Mouse (Mus musculus): ENCODE measurements around the gene Rai14.

Gene Rai14

GRCm38 (mm10) chr15:10721259-10721781 lies 6.9 kb upstream of the Rai14 start:
- no peak for DNase-seq (ENCODE audit: low read depth, low spot score)

- DNase-seq (ENCODE audit: low read depth, low spot score): peak; percentile 80
Measured at GRCm38 (mm10) chr15:10720671-10721070, 6.2 kb upstream of the Rai14 start.

- DNase-seq (ENCODE audit: low read depth, low spot score): peak; percentile 84
Measured at GRCm38 (mm10) chr15:10720188-10720587, 5.8 kb upstream of the Rai14 start.

- DNase-seq (ENCODE audit: low read depth, low spot score): no peak
Measured at GRCm38 (mm10) chr15:10719511-10719910, 5.1 kb upstream of the Rai14 start.

- no peak for DNase-seq (ENCODE audit: low read depth, low spot score)
Measured at GRCm38 (mm10) chr15:10718763-10719162, 4.3 kb upstream of the Rai14 start.

- no peak for DNase-seq (ENCODE audit: low read depth, low spot score)
Measured at GRCm38 (mm10) chr15:10717284-10717683, 2.9 kb upstream of the Rai14 start.

GRCm38 (mm10) chr15:10715966-10716365 lies 1.5 kb upstream of the Rai14 start:
- peak; percentile 70 for DNase-seq (ENCODE audit: low read depth, low spot score)

- DNase-seq (ENCODE audit: low read depth, low spot score): peak; percentile 59
Measured at GRCm38 (mm10) chr15:10715139-10715505, 698 bp upstream of the Rai14 start.

- no peak for DNase-seq (ENCODE audit: low read depth, low spot score)
Measured at GRCm38 (mm10) chr15:10713626-10714316, 653 bp downstream of the Rai14 start.

GRCm38 (mm10) chr15:10713181-10713625 lies 1.2 kb downstream of the Rai14 start:
- no peak for DNase-seq (ENCODE audit: low read depth, low spot score)

- DNase-seq (ENCODE audit: low read depth, low spot score): no peak
Measured at GRCm38 (mm10) chr15:10712288-10712687, 2.1 kb downstream of the Rai14 start.

- peak; percentile 61 for DNase-seq (ENCODE audit: low read depth, low spot score)
Measured at GRCm38 (mm10) chr15:10711231-10711630, 3.2 kb downstream of the Rai14 start.

GRCm38 (mm10) chr15:10708591-10709272 lies 5.7 kb downstream of the Rai14 start:
- DNase-seq (ENCODE audit: low read depth, low spot score): peak; percentile 85

- peak; percentile 62 for DNase-seq (ENCODE audit: low read depth, low spot score)
Measured at GRCm38 (mm10) chr15:10707109-10707508, 7.3 kb downstream of the Rai14 start.

GRCm38 (mm10) chr15:10706414-10706813 lies 8.0 kb downstream of the Rai14 start:
- DNase-seq (ENCODE audit: low read depth, low spot score): no peak

- no peak for DNase-seq (ENCODE audit: low read depth, low spot score)
Measured at GRCm38 (mm10) chr15:10705752-10706151, 8.7 kb downstream of the Rai14 start.

- DNase-seq (ENCODE audit: low read depth, low spot score): no peak
Measured at GRCm38 (mm10) chr15:10704328-10704727, 10.1 kb downstream of the Rai14 start.

- DNase-seq (ENCODE audit: low read depth, low spot score): no peak
Measured at GRCm38 (mm10) chr15:10701571-10701970, 12.9 kb downstream of the Rai14 start.

GRCm38 (mm10) chr15:10700891-10701466 lies 13.4 kb downstream of the Rai14 start:
- DNase-seq (ENCODE audit: low read depth, low spot score): no peak

GRCm38 (mm10) chr15:10696478-10697234 lies 17.8 kb downstream of the Rai14 start:
- DNase-seq (ENCODE audit: low read depth, low spot score): no peak

GRCm38 (mm10) chr15:10692627-10693026 lies 21.8 kb downstream of the Rai14 start:
- no peak for DNase-seq (ENCODE audit: low read depth, low spot score)

GRCm38 (mm10) chr15:10691481-10691880 lies 22.9 kb downstream of the Rai14 start:
- DNase-seq (ENCODE audit: low read depth, low spot score): no peak

Data from R1 (cell line).